Mouse (Mus musculus) cerebellum, adult 11-12 months (tissue): ENCODE data around the gene Fbxl17.

Source experiments
- DNase-seq: peaks from one replicate; pipeline ENCODE4 v3.0.0; 2022

The Fbxl17 gene

GRCm38 (mm10) chr17:63402741-63403681 lies 96.8 kb downstream of the Fbxl17 start:
- peak; percentile 9 for DNase-seq

- no peak for DNase-seq
These were observed 97.6 kb downstream of the Fbxl17 start for GRCm38 (mm10) chr17:63402170-63402569.

GRCm38 (mm10) chr17:63400640-63401039 lies 99.2 kb downstream of the Fbxl17 start:
- DNase-seq = no peak

- DNase-seq = no peak
These were observed 100.0 kb downstream of the Fbxl17 start for GRCm38 (mm10) chr17:63399816-63400215.

GRCm38 (mm10) chr17:63391506-63391905 lies 108.3 kb downstream of the Fbxl17 start:
- no peak for DNase-seq

- DNase-seq = no peak
These were observed 108.9 kb downstream of the Fbxl17 start for GRCm38 (mm10) chr17:63390951-63391350.

- no peak for DNase-seq
These were observed 128.8 kb downstream of the Fbxl17 start for GRCm38 (mm10) chr17:63370977-63371376.

GRCm38 (mm10) chr17:63369631-63370310 lies 130.0 kb downstream of the Fbxl17 start:
- DNase-seq = no peak

- DNase-seq = no peak
These were observed 132.3 kb downstream of the Fbxl17 start for GRCm38 (mm10) chr17:63367476-63367875.

- DNase-seq = no peak
These were observed 133.8 kb downstream of the Fbxl17 start for GRCm38 (mm10) chr17:63366045-63366444.

GRCm38 (mm10) chr17:63364605-63365004 lies 135.2 kb downstream of the Fbxl17 start:
- no peak for DNase-seq

GRCm38 (mm10) chr17:63362196-63362595 lies 137.6 kb downstream of the Fbxl17 start:
- no peak for DNase-seq

GRCm38 (mm10) chr17:63361679-63362078 lies 138.1 kb downstream of the Fbxl17 start:
- DNase-seq = no peak

- no peak for DNase-seq
These were observed 141.0 kb downstream of the Fbxl17 start for GRCm38 (mm10) chr17:63358837-63359236.

- no peak for DNase-seq
These were observed 143.6 kb downstream of the Fbxl17 start for GRCm38 (mm10) chr17:63356202-63356601.

- no peak for DNase-seq
These were observed 147.1 kb downstream of the Fbxl17 start for GRCm38 (mm10) chr17:63352634-63353195.

- no peak for DNase-seq
These were observed 148.1 kb downstream of the Fbxl17 start for GRCm38 (mm10) chr17:63351682-63352081.

- no peak for DNase-seq
These were observed 148.8 kb downstream of the Fbxl17 start for GRCm38 (mm10) chr17:63350876-63351509.

GRCm38 (mm10) chr17:63344101-63344500 lies 155.7 kb downstream of the Fbxl17 start:
- DNase-seq = no peak

- no peak for DNase-seq
These were observed 156.7 kb downstream of the Fbxl17 start for GRCm38 (mm10) chr17:63343076-63343475.

GRCm38 (mm10) chr17:63342440-63342839 lies 157.4 kb downstream of the Fbxl17 start:
- DNase-seq = no peak

GRCm38 (mm10) chr17:63341203-63341602 lies 158.6 kb downstream of the Fbxl17 start:
- no peak for DNase-seq

- no peak for DNase-seq
These were observed 170.9 kb downstream of the Fbxl17 start for GRCm38 (mm10) chr17:63328888-63329287.
